Mouse (Mus musculus) liver, adult (tissue): ENCODE data around the gene Lrrc23.

ENCODE experiments used
- GATA4 ChIP-seq: IDR thresholded peaks from 2 replicates; pipeline ENCODE4 v1.6.1; 2014; ENCODE audit warnings: mild to moderate bottlenecking, low read length; ENCODE audit not compliant: insufficient replicate concordance

Gene Lrrc23

DNA sequence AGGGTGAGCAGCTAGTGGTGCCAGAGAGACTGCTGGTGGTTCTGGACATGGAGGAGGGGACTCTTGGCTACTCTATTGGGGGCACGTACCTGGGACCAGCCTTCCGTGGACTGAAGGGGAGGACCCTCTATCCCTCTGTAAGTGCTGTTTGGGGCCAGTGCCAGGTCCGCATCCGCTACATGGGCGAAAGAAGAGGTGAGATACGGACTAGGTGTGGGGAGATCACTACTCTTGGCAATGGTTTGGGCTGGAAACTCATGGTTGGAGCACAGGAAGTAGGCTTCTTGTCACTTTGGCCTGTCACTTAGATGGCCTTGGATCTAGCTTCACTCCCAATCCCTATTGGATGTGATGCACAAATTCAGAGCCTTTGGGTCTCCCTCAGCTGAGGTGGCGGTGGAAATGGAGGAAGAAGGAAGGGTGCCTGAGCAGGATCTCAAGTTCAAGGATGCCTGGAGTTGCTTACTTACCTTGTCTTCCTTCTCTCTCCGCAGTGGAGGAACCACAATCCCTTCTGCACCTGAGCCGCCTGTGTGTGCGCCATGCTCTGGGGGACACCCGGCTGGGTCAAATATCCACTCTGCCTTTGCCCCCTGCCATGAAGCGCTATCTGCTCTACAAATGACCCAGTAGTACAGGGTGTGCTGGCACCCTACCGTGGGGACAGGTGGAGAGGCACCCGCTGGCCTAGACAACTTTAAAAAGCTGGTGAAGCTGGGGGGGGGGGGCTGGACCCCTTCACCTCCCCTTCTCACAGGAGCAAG lies 30.4 kb upstream of the Lrrc23 start:
- TF ChIP-seq GATA4, result no peak

DNA sequence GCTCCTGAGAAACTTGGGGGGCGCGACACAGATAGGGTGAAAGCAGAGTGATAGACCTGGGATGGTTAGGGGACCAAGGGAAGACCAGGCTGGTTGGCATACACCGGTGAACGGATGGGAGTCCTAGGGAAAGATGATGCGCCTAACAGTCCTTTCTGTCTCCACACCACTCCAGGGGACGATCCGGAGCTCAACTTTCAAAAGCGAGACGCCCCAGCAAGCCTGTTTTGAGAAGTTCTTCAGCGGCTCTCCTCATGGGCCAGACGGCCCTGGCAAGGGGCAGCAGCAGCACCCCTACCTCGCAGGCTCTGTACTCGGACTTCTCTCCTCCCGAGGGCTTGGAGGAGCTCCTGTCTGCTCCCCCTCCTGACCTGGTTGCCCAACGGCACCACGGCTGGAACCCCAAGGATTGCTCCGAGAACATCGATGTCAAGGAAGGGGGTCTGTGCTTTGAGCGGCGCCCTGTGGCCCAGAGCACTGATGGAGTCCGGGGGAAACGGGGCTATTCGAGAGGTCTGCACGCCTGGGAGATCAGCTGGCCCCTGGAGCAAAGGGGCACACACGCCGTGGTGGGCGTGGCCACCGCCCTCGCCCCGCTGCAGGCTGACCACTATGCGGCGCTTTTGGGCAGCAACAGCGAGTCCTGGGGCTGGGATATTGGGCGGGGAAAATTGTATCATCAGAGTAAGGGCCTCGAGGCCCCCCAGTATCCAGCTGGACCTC lies 29.7 kb upstream of the Lrrc23 start:
- TF ChIP-seq GATA4, result no peak

DNA sequence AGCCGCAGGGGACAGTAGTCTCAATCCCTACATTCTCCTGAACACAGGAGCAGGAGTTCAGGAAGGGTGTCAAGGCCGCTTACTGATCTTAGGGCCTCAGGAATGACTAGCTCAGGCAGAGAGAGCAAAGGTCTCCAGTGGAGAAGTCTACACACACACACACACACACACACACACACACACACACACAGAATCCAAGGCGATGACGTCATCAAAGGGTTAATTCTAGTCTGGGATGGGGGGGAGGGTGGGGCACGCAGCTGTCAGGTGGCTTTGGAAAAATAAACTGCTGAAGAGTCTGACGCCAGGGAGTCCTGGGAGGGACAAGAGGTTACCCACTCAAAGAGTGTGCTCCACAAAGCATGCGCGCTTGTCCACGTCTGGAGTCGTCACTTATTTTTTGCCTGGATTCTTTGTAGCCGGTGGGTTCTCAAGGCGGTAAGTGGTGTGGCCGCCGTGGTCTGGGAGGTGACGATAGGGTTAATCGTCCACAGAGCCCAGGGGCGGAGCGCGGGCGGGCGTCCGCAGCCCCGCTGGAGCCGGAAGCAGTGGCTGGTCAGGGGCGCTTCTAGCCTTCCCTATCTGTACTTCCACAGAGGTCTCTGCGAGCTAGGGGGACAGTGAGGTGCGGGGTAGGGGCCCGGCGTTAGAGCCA lies 29.0 kb upstream of the Lrrc23 start, which contains the start of gene Spsb2:
Spsb2 (plus strand) TSS at position 304 of the 655 bp plus-strand sequence.
- TF ChIP-seq GATA4, result peak; percentile 15; the same call in 1 of the 2 replicates

DNA sequence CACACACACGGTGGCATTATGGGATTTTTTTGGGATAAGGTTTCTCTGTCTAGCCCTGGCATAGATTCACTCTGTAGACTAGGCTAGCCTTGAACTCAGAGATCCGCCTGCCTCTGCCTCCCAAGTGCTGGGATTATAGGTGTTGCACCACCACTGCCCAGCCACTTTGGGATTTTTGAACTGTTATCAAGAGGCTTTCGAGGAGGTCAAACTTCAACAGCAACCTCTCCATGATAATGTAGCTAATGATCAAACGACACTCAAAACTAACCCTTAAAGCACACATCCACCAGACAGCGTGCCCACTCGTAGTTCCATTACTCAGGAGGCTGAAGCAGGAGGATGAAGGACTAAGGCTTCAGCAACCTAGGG lies 28.4 kb upstream of the Lrrc23 start:
- no peak for TF ChIP-seq GATA4

DNA sequence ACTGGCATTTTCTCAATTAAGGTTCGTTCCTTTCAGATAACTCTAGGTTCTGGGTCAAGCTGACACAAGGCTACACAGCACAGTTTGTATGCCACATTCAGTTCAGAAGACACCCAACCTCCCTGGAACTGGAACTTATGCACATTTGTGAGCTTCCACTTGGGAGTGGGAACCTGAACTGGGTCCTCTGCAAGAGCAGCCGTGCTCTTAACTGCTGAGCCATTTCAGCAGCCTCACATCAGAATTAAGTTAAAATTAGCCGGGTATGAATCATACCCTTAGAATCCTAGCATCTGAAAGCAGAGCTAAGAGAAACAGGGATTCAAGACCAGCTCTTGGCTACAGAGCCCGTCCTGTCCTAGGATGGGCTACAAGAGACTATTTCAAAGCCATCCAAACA lies 27.8 kb upstream of the Lrrc23 start:
- TF ChIP-seq GATA4, result no peak

DNA sequence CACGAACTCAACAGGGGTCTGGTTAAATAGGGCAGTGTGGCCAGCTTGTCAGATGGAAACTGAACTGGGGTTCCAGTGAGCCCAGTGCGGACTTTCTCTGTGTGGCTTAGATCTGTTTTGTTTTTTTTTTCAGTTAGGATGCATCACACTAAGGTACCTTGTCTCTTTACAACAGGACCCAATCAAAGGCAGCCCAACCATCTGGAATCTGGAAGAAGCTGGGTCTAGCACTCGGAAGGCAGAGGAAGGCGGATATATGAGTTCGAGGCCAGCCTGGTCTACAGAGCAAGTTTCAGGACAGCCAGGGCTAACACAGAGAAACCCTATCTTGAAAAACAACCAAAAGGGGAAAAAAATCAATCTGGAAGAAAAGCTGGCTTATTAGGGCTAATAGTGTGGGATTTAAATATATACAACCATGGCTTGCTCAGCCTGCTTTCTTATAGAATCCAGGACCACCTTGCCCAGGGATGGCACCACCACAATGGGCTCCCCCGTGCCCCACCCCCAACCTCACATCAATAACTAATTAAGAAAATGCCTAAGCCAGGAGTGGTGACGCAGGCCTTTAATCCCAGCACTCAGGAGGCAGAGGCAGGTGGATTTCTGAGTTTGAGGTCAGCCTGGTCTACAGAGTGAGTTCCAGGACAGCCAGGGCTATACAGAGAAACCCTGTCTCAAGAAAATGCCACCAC lies 27.1 kb upstream of the Lrrc23 start:
- TF ChIP-seq GATA4, result no peak

DNA sequence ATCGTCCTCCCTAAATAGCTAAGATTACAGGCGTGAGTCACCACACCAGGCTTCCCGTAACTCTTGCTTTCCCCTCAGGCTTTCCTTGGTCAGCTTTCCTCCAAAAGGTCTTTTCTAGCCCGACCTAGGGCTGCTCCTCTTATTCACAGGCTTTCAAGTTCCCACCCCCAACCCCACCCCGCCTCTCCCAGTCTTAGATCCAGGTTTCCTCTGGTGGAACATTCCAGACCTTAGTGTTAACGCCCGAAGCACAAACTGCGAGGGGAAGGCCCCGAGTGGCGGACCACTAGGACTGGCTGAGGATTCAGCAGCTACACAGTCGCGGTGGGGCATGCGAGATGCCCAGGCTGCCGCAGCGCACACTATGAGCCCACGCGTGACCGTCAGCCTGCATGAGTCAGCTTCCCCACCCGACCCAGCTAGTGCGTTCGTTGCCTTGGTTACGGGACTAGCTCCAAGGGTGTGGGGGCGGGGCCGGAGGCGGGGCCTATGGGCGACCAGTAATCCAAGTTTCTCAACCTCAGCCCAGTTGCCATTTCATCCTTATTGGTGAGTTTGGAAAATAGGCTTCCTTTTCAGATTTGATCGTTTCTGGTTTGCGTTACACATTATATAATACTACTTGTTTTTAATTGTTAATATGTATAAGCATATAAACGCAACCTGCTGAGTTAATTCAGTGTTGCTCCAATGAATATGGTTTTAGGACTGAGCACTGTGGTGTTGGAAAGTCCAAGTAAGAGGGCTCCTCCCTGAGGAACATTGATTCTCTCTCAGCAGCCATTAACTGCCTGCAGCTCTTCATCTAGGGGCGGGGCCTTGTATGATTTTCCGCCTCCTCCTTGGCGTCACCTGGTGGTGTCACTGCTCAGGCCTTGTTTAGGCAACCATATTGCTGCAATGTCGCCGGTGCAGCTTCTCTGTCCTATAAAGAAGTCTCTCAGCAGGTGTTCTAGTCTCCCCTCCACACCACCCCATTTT lies 26.1 kb upstream of the Lrrc23 start:
- TF ChIP-seq GATA4, result no peak

DNA sequence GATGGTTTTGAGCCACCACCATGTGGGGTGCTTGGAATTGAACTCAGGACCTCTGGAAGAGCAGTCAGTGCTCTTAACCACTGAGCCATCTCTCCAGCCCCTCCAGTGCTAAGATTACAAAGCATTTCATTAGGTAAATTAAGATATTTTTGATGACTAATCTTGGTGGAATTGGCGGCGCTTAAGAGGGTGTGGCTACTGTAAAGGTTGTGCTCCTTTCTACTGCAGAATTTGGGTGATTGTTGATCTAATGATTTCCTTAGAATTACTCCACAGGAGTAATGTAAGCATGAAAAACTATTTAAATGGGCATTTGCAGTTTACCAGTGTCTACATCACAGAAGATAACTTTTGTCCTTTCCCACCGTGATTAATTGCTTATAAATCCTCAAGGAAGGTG lies 24.8 kb upstream of the Lrrc23 start:
- no peak for TF ChIP-seq GATA4

DNA sequence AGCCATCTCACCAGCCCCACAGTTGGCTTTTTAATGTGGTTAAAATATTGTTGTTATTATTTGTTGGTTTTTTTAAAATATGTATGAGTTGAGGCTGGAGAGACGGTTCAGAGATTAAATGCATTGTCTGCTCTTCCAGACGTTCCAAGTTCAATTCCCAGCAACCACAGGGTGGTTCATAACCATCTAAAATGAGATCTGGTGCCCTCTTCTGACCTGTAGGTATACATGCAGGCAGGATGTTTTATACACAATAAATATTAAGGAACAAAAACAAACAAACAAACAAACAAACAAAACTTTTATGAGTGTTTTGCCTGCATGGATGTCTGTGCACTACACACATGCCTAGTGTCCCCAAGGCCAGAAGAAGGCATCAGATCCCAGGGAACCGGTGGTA lies 23.5 kb upstream of the Lrrc23 start:
- no peak for TF ChIP-seq GATA4

DNA sequence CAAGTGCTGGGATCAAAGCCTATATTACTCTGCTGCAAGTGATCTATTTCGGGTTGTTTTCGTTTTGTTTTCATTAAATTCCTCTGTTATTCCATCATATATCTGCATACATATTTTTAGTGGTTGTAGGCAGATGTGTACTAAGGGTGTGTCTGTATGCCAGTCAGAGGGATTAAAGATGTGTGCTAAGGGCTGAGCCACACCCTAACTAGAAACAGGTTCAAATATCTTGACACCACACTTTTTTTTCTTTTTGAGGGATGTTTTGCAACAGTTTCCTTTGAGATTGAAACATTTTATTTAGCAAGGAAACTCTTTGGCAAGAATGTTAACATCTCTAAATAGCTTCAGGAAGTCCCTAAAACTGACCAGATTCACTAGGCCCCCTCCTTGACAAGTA lies 16.7 kb upstream of the Lrrc23 start:
- TF ChIP-seq GATA4, result no peak

DNA sequence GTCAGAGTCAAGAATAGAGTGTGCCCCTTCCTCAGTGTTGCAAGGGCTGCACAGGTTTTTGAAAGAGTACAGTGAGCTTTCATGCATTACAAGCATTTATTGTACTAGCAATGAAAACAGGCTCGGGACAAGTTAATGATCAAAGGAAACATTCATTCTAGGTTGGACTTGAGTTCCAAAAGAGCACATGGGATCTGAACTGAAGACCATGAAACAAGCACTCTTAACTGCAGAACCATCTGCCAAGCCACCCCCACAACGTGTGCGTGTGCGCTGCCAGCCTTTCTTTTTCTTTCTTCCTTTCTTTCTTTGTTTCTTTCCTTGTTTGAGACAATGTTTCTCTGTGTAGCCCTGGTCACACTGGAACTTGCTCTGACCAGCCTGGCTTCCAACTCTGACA lies 16.3 kb upstream of the Lrrc23 start:
- no peak for TF ChIP-seq GATA4

DNA sequence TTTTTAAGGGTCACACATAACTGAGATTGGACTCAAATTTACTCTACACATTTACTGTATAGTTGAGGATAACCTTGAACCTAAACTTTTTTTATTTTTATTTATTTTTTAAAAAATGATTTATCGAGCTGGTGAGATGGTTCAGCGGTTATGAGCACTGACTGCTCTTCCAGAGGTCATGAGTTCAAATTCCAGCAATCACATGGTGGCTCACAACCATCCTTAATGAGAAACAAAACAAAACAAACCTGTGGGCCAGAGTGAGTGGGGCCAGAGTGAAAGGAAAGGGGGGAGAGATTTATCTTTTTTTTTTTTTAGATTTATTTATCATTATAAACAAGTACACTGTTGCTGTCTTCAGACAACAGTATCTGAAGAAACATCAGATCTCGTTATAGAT lies 12.4 kb upstream of the Lrrc23 start:
- no peak for TF ChIP-seq GATA4

DNA sequence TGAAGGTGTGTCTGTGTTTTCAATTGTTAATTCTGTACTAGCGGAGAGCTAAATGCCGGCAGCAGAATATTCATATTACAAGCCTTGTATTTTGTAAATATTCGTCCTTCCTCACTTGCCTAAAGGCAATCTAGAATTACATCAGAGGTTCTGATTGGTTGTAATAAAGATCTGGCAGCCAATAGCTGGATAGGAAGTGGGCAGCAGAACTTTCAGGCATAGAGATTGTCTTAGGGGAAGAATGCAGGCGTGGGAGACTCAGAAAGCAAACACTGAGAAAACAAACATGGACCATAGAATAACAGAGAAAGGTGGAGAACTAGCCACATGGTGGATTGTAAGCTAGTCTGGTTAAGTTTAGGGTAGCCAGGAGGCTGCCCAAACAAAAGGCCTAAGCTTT lies 10.6 kb upstream of the Lrrc23 start:
- TF ChIP-seq GATA4, result no peak

DNA sequence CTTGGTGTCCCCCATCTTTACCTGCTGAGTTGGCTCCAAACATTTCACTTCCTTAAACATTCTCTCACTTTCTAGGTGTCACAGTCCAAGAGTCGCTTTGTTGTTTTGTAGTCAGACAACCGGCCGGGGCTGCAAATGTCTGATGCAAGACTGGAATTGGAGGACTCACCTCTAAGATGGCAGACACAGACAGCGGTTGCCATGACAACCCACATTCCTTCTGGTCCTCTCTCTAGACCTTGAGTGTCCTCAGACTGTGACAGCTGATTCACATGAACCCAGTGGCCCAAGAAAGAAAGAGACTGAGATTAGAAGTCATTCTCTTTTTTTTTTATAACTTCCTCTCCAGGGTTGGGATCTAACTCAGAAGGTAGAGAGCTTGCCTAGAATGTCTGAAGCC lies 10.0 kb upstream of the Lrrc23 start:
- TF ChIP-seq GATA4, result no peak
